Mouse (Mus musculus) mammary gland, adult 2 months (tissue): Measurements from ENCODE around the gene Fndc3b. TPM values are rescaled to one million over a fixed set of nuclear protein-coding genes. Genes with fewer than 3 reads are reported as not detected.

ENCODE experiments used
- polyA plus RNA-seq: library from polyadenylated mRNA; depleted of rRNA; stranded (reverse); fragments of >200 nt; gene quantifications from 2 replicates; pipeline ENCODE4 v1.2.3, GENCODE M21; 2012; ENCODE audit warnings: low replicate concordance; rRNA removed

The Fndc3b gene
- polyA plus RNA-seq = 15.9 and 18.1 TPM in 2 replicates

DNA sequence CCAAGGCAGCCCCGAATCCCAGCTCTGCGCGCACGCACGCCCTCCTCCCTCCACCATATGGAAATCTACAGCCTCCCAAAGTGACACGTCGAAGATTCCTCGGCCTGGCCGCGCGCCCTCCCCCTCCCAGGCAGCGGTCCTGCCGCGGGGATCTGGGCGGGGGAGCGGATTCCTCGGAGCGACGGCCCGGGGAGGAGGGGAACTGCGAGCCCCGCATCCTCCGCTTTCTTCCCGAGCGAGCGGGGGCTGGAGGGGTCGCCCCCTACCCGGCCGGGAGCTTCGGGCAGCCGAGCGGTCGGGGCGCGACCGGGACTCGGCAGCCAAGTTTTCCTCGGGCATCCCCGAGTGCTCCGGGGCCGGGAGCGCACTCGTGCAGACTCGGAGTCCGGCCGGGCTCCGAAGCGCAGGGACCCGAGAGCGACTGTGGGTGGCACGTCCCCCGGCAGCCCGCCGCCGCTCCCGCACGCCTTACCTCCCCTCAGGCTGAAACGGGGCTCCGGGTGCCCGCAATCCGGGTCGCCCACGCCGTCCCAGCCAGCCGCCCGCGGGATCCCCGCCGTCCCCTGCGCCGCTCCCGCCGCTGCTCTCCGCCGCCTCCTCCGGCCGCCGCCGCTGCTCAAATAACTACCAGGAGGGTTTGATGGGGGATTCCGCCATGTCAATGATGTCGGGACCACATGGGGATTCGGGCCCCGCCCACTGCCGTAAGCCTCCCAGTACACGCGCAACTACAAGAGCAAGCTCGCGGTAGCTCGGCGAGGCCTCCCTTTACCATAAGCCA lies at the start of gene Fndc3b:
Gene Fndc3b (minus strand): TSS at position 660 of the 781 bp plus-strand sequence.

DNA sequence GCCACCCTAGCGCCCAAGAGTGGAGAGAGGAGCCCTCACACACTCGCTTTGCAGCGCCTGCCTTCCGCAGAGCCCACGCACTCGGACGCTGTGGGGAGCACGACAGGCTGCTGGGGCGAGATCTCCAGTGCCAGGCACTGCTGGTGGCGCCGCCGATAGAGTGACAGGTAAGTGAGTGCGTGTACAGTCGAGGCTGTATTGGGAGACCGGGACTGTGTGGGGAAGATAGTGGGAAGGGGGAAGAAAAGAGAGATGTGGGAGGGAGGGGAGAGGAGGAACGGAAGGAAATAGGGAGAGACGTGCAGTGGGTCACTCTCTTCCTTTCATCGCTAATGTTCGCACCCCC lies 339.9 kb downstream of the Fndc3b start, which contains the start of gene Ghsr:
Gene Ghsr (plus strand): TSS at position 76 of the 346 bp plus-strand sequence.

Other genes starting within 250 kb of the Fndc3b start
- gene Tmem212, start 185.1 kb upstream of the Fndc3b start, polyA plus RNA-seq = 0.24 TPM in 1 of 2 replicates, not detected in the other
- 2.7 and 5.4 TPM in 2 replicates for gene Pld1, start 227.4 kb upstream of the Fndc3b start, polyA plus RNA-seq